Comparison of ENCODE assay signal across 8 mouse cellular contexts in the genomic region with DNA sequence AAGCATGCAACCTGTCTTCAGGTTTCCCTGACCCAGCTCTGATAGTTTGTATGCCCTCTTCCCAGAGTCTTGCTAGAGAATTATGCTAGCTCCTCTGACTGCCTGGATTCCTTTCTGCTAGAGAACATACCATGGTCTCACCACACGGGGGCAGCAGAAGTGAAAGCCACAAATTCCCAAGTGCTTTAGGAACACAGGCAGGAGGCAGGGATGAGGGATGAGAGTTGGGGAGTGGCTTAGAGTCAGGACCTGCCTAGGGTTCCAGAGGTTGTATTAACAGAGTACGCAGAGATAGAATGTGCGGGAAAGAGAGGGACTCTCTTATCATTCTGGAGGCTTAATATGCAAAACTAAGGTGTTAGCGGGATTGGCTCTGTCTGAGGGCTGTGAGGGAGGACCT.
A peak's percentile ranks its signal among the peaks of the same experiment; 100 is the strongest.
DNase-seq lines count a peak whose midpoint lies in the region; ATAC-seq and TF ChIP-seq lines count a peak whose summit lies in the region.

No protein-coding gene starts in this region.

- no peak for TF ChIP-seq POLR2A in cortical plate, adult 2 months (IDR thresholded peaks at IDR 0.05; ENCODE audit: extremely low read depth, insufficient read depth, low read length)

- H3K4me3 ChIP-seq in cortical plate, adult 2 months (ENCODE audit: insufficient read depth, low read length) = no peak overlapping the region

- no peak overlapping the region for H3K27ac ChIP-seq in cortical plate, adult 2 months (ENCODE audit: insufficient read depth, low read length)

- peak; percentile 17 for DNase-seq in A20 (ENCODE audit: low read depth, low spot score)
- peak; percentile 27 to 78 for DNase-seq in adrenal gland, adult (ENCODE audit: inconsistent age in 2 of 2, low spot score in 1 of 2)
- peak; percentile 25 for DNase-seq in heart, adult 8-10 months (ENCODE audit: low spot score)
- peak; percentile 48 to 60 for DNase-seq in kidney, postnatal 25 days
- peak; percentile 39 to 44 for DNase-seq in lung, adult 18-20 months
- peak; percentile 54 for DNase-seq in ovary, postnatal 36 days (ENCODE audit: low spot score)

- no peaks in the 10 kb centered on the region for H3K4me1 ChIP-seq in cortical plate, adult 2 months (ENCODE audit: control insufficient read depth, insufficient read depth, low read length)

- no peak for ATAC-seq in erythroid progenitor cell, adult 5-6 weeks (replicated peaks; ENCODE audit: low FRiP score, poor library complexity, severe bottlenecking)

- peak; percentile 72 for TF ChIP-seq CTCF in cortical plate, adult 2 months (IDR thresholded peaks at IDR 0.05; ENCODE audit: extremely low read depth, insufficient read depth, low read length)
